22 mouse cellular contexts compared by ENCODE assay signal in the genomic region with DNA sequence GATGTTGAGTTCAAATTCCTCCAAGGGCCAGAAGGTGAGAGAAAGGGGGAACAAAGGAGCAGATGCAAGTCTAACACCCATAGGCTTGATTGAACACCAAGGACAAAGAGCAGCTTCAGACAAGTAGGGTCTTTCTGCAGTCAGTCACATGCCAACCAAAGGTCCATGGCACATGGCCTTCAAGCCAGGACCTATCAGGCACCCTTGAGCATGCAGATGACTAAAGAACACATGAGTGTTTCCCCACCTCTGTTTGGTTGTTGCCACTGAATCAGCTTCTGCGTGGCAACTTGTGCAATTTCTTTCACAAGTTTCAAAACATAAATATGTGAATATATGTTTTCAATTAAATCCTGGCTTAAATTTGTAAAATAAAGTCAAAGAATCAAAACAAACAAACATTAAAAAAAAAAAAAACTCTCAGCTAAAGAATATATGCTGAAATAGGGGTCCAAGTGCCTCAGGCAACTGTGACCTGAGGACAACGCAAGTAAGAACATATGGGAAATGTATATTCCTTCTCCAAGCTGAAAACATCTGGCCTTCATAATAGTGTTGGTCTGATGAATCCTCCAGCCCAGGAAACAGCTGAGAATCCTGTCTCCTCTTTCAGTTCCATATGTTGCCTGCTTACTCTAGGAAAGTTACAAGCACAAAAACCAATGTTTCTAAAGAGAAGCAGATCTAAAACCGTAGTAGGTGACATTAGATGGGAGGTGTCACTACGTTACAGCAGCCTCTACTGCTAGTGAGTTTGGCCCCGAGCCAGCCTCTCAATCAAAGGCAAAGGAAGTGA.
DNase-seq lines count a peak whose midpoint lies in the region; ATAC-seq lines count a peak whose summit lies in the region.
"Had no signal": no experiment of that assay in that cellular context is flagged by ENCODE, and none has a peak within 500 bp of the region (broad histone marks: within the 10 kb centered on the region; RNA-seq: fewer than 3 reads in every experiment).

No protein-coding gene starts in this region.

- H3K36me3 ChIP-seq in limb, embryonic 12.5 days: no peaks in the 10 kb centered on the region
- H3K36me3 ChIP-seq in forebrain, embryonic 16.5 days (ENCODE audit: control insufficient read depth, insufficient read depth): no peaks in the 10 kb centered on the region
- H3K36me3 ChIP-seq: embryonic facial prominence, embryonic 12.5 days; heart, embryonic 10.5 days; intestine, embryonic 15.5 days; lung, embryonic 15.5 days; midbrain, embryonic 15.5 days had no signal

- no peak overlapping the region for H3K4me3 ChIP-seq in limb, embryonic 12.5 days (replicated peaks)
- no peak overlapping the region for H3K4me3 ChIP-seq in forebrain, embryonic 16.5 days (replicated peaks; ENCODE audit: low read length)
- H3K4me3 ChIP-seq: embryonic facial prominence, embryonic 12.5 days; heart, embryonic 10.5 days; intestine, embryonic 15.5 days; layer of hippocampus, adult 2 months; lung, embryonic 15.5 days; midbrain, embryonic 15.5 days had no signal

- H3K27ac ChIP-seq in limb, embryonic 12.5 days: no peak overlapping the region
- no peak overlapping the region for H3K27ac ChIP-seq in forebrain, embryonic 16.5 days (ENCODE audit: low read length)
- H3K27ac ChIP-seq: embryonic facial prominence, embryonic 12.5 days; heart, embryonic 10.5 days; hindbrain, embryonic 14.5 days; intestine, embryonic 15.5 days; layer of hippocampus, adult 2 months; lung, embryonic 15.5 days; macrophage; midbrain, embryonic 15.5 days had no signal

- no peaks in the 10 kb centered on the region for H3K9me3 ChIP-seq in limb, embryonic 12.5 days
- H3K9me3 ChIP-seq in forebrain, embryonic 16.5 days (ENCODE audit: control insufficient read depth, low read length): no peaks in the 10 kb centered on the region
- H3K9me3 ChIP-seq: embryonic facial prominence, embryonic 12.5 days; heart, embryonic 10.5 days; intestine, embryonic 15.5 days; lung, embryonic 15.5 days; midbrain, embryonic 15.5 days had no signal

- ATAC-seq in limb, embryonic 12.5 days (ENCODE audit: insufficient number of reproducible peaks, insufficient read depth, low FRiP score, low TSS enrichment, low read depth): peak; percentile 56; the same call in 1 of the 2 replicates
- no peak for ATAC-seq in forebrain, embryonic 16.5 days
- ATAC-seq: intestine, embryonic 15.5 days; midbrain, embryonic 15.5 days had no signal

- no peaks in the 10 kb centered on the region for H3K27me3 ChIP-seq in limb, embryonic 12.5 days
- no peaks in the 10 kb centered on the region for H3K27me3 ChIP-seq in forebrain, embryonic 16.5 days (replicated peaks; ENCODE audit: control insufficient read depth, insufficient read depth, low read length)
- H3K27me3 ChIP-seq: embryonic facial prominence, embryonic 12.5 days; intestine, embryonic 15.5 days; lung, embryonic 15.5 days; midbrain, embryonic 15.5 days had no signal

- 56% methylated on average over 5 of the region's 5 CpGs for WGBS in limb, embryonic 12.5 days
- 73% methylated on average over 5 of the region's 5 CpGs for WGBS in forebrain, embryonic 16.5 days

- no peak overlapping the region for H3K4me2 ChIP-seq in limb, embryonic 12.5 days
- no peak overlapping the region for H3K4me2 ChIP-seq in forebrain, embryonic 16.5 days (ENCODE audit: low read length)
- H3K4me2 ChIP-seq: embryonic facial prominence, embryonic 12.5 days; hindbrain, embryonic 14.5 days; intestine, embryonic 15.5 days; lung, embryonic 15.5 days; midbrain, embryonic 15.5 days had no signal

- H3K9ac ChIP-seq in limb, embryonic 12.5 days (replicated peaks): no peak overlapping the region
- no peak overlapping the region for H3K9ac ChIP-seq in forebrain, embryonic 16.5 days (replicated peaks; ENCODE audit: low read depth, low read length)
- H3K9ac ChIP-seq: embryonic facial prominence, embryonic 12.5 days; hindbrain, embryonic 14.5 days; intestine, embryonic 15.5 days; lung, embryonic 15.5 days; midbrain, embryonic 15.5 days had no signal

- no peaks in the 10 kb centered on the region for H3K4me1 ChIP-seq in limb, embryonic 12.5 days (replicated peaks)
- H3K4me1 ChIP-seq in forebrain, embryonic 16.5 days (replicated peaks; ENCODE audit: control insufficient read depth, insufficient read depth, low read length): no peaks in the 10 kb centered on the region
- H3K4me1 ChIP-seq: heart, embryonic 10.5 days; intestine, embryonic 15.5 days; lung, embryonic 15.5 days; midbrain, embryonic 15.5 days had no signal

- peak; percentile 6 for DNase-seq in embryo, embryonic 10 days (ENCODE audit: low spot score)
- no peak for DNase-seq in embryo, embryonic 9.5 days (ENCODE audit: extremely low spot score)
- peak; percentile 16 for DNase-seq in right cerebral cortex, postnatal 4 days
- DNase-seq in right cerebral cortex, postnatal 36 days (ENCODE audit: low spot score in 2 of 2): no peak
- DNase-seq in urinary bladder, postnatal 14 days (ENCODE audit: low spot score): no peak
- DNase-seq in heart, adult 9 months (ENCODE audit: low spot score in 2 of 2): no peak
- DNase-seq: adrenal gland, postnatal 36 days; cerebellum, adult 9-10 months; gastrocnemius, postnatal 14 days; liver; right cerebral cortex, postnatal 25 days; thymus, postnatal 25 days had no signal

Comparison
In these comparisons a context has a peak if more than half of its experiments do, and no peak if none do; other contexts are left out.
1. DNase-seq: peak in embryo, embryonic 10 days (single experiment) and right cerebral cortex, postnatal 4 days (single experiment); none in embryo, embryonic 9.5 days (single experiment), right cerebral cortex, postnatal 36 days (0 of 2), urinary bladder, postnatal 14 days (single experiment) and heart, adult 9 months (0 of 2).